Mouse (Mus musculus): ENCODE measurements around the gene Prpf18. TPM values are rescaled to one million over a fixed set of nuclear protein-coding genes. Genes with fewer than 3 reads are reported as not detected.

The Prpf18 gene
- 43.0 and 47.2 TPM in 2 replicates for total RNA-seq (2014; rRNA removed)
- polyA plus RNA-seq (2015; fragmentation: Nextera tagmentation; extraction: Ambion mirVana), result 22.0 and 31.4 TPM in 2 replicates

GRCm38 (mm10) chr2:4651500-4652285 is at the start of gene Prpf18:
Gene Prpf18 (minus strand): TSS chr2:4652113.
- TF ChIP-seq CTCF (IDR thresholded peaks at IDR 0.05; ENCODE audit: low read depth), result peak; percentile 87
- DNase-seq (peak; percentile 94), ATAC-seq (peak; percentile 96)
- Histone ChIP-seq H3K4me3 (ENCODE audit: low read depth, low read length) (peak within 1 kb of the TSS; percentile 94), H3K4me2 (ENCODE audit: low read depth) (peak within 1 kb of the TSS; percentile 59), H3K27me3 (ENCODE audit: insufficient read depth, low read length) (no peaks in the 10 kb centered on the region), H3K9me3 (ENCODE audit: low read length) (no peaks in the 10 kb centered on the region), H3K36me3 (ENCODE audit: insufficient read depth) (no peaks in the 10 kb centered on the region), H3K9ac (peak within 1 kb of the TSS; percentile 82), H3K4me1 (ENCODE audit: insufficient read depth) (peaks cover 5% of the 10 kb centered on the region; the same call in 1 of the 2 replicates), H3K27ac (ENCODE audit: low read depth, low read length) (peak within 1 kb of the TSS; percentile 76)
- WGBS, result 2% methylated on average over 40 of the region's 40 CpGs

GRCm38 (mm10) chr2:4679886-4680285 is 28.0 kb upstream of the Prpf18 start:
- TF ChIP-seq CTCF (IDR thresholded peaks at IDR 0.05; ENCODE audit: low read depth), result no peak

GRCm38 (mm10) chr2:4671636-4672035 is 19.7 kb upstream of the Prpf18 start:
- no peak overlapping the region for H3K9ac ChIP-seq
- no peak overlapping the region for H3K27ac ChIP-seq (ENCODE audit: low read depth, low read length)
- no peaks in the 10 kb centered on the region for H3K9me3 ChIP-seq (ENCODE audit: low read length)
- H3K4me2 ChIP-seq (ENCODE audit: low read depth), result no peak overlapping the region
- no peak for TF ChIP-seq CTCF (IDR thresholded peaks at IDR 0.05; ENCODE audit: low read depth)
- H3K4me1 ChIP-seq (ENCODE audit: insufficient read depth), result no peaks in the 10 kb centered on the region
- H3K36me3 ChIP-seq (ENCODE audit: insufficient read depth), result no peaks in the 10 kb centered on the region
- H3K27me3 ChIP-seq (ENCODE audit: insufficient read depth, low read length), result no peaks in the 10 kb centered on the region
- DNase-seq, result no peak
- 92% methylated on average over 8 of the region's 8 CpGs for WGBS
- ATAC-seq, result no peak
- H3K4me3 ChIP-seq (ENCODE audit: low read depth, low read length), result no peak overlapping the region

More at GRCm38 (mm10) chr2:4679886-4680285, 28.0 kb upstream of the Prpf18 start:
- H3K4me3 ChIP-seq (ENCODE audit: low read depth, low read length), result no peak overlapping the region
- no peak overlapping the region for H3K9ac ChIP-seq
- H3K36me3 ChIP-seq (ENCODE audit: insufficient read depth), result no peaks in the 10 kb centered on the region
- DNase-seq, result no peak
- H3K4me1 ChIP-seq (ENCODE audit: insufficient read depth), result no peaks in the 10 kb centered on the region
- H3K27me3 ChIP-seq (ENCODE audit: insufficient read depth, low read length), result no peaks in the 10 kb centered on the region
- WGBS, result 87% methylated on average over 3 of the region's 3 CpGs
- no peaks in the 10 kb centered on the region for H3K9me3 ChIP-seq (ENCODE audit: low read length)
- no peak for ATAC-seq
- H3K4me2 ChIP-seq (ENCODE audit: low read depth), result no peak overlapping the region
- no peak overlapping the region for H3K27ac ChIP-seq (ENCODE audit: low read depth, low read length)

GRCm38 (mm10) chr2:4669701-4670100 is 17.8 kb upstream of the Prpf18 start:
- WGBS, result 95% methylated on average over 8 of the region's 8 CpGs
- Histone ChIP-seq H3K9me3 (ENCODE audit: low read length) (no peaks in the 10 kb centered on the region), H3K9ac (no peak overlapping the region), H3K27ac (ENCODE audit: low read depth, low read length) (no peak overlapping the region), H3K4me3 (ENCODE audit: low read depth, low read length) (no peak overlapping the region), H3K36me3 (ENCODE audit: insufficient read depth) (no peaks in the 10 kb centered on the region), H3K4me1 (ENCODE audit: insufficient read depth) (no peaks in the 10 kb centered on the region), H3K27me3 (ENCODE audit: insufficient read depth, low read length) (no peaks in the 10 kb centered on the region), H3K4me2 (ENCODE audit: low read depth) (no peak overlapping the region)
- DNase-seq, result no peak
- ATAC-seq, result no peak
- TF ChIP-seq CTCF (IDR thresholded peaks at IDR 0.05; ENCODE audit: low read depth), result no peak

GRCm38 (mm10) chr2:4668626-4669025 is 16.7 kb upstream of the Prpf18 start:
- Histone ChIP-seq H3K4me3 (ENCODE audit: low read depth, low read length) (no peak overlapping the region), H3K4me2 (ENCODE audit: low read depth) (no peak overlapping the region), H3K27ac (ENCODE audit: low read depth, low read length) (no peak overlapping the region), H3K9ac (no peak overlapping the region), H3K4me1 (ENCODE audit: insufficient read depth) (no peaks in the 10 kb centered on the region), H3K36me3 (ENCODE audit: insufficient read depth) (no peaks in the 10 kb centered on the region), H3K9me3 (ENCODE audit: low read length) (no peaks in the 10 kb centered on the region), H3K27me3 (ENCODE audit: insufficient read depth, low read length) (no peaks in the 10 kb centered on the region)
- no peak for TF ChIP-seq CTCF (IDR thresholded peaks at IDR 0.05; ENCODE audit: low read depth)
- ATAC-seq (no peak), DNase-seq (no peak)
- 79% methylated on average over 2 of the region's 2 CpGs for WGBS

GRCm38 (mm10) chr2:4660677-4661076 is 8.8 kb upstream of the Prpf18 start:
- no peak for ATAC-seq
- Histone ChIP-seq H3K27me3 (ENCODE audit: insufficient read depth, low read length) (no peaks in the 10 kb centered on the region), H3K9me3 (ENCODE audit: low read length) (no peaks in the 10 kb centered on the region), H3K4me3 (ENCODE audit: low read depth, low read length) (no peak overlapping the region), H3K9ac (no peak overlapping the region), H3K4me1 (ENCODE audit: insufficient read depth) (no peaks in the 10 kb centered on the region), H3K27ac (ENCODE audit: low read depth, low read length) (no peak overlapping the region), H3K36me3 (ENCODE audit: insufficient read depth) (no peaks in the 10 kb centered on the region), H3K4me2 (ENCODE audit: low read depth) (no peak overlapping the region)
- DNase-seq, result no peak
- no peak for TF ChIP-seq CTCF (IDR thresholded peaks at IDR 0.05; ENCODE audit: low read depth)
- WGBS, result 86% methylated on average over 2 of the region's 2 CpGs

- no peak overlapping the region for H3K9ac ChIP-seq
- H3K36me3 ChIP-seq (ENCODE audit: insufficient read depth), result peaks cover 13% of the 10 kb centered on the region
- ATAC-seq (no peak), DNase-seq (no peak)
- H3K4me3 ChIP-seq (ENCODE audit: low read depth, low read length), result no peak overlapping the region
- H3K27ac ChIP-seq (ENCODE audit: low read depth, low read length), result no peak overlapping the region
- 91% methylated on average over 2 of the region's 2 CpGs for WGBS
- TF ChIP-seq CTCF (IDR thresholded peaks at IDR 0.05; ENCODE audit: low read depth), result no peak
- H3K9me3 ChIP-seq (ENCODE audit: low read length), result no peaks in the 10 kb centered on the region
- no peaks in the 10 kb centered on the region for H3K27me3 ChIP-seq (ENCODE audit: insufficient read depth, low read length)
- H3K4me1 ChIP-seq (ENCODE audit: insufficient read depth), result peaks cover 5% of the 10 kb centered on the region; the same call in 1 of the 2 replicates
- H3K4me2 ChIP-seq (ENCODE audit: low read depth), result no peak overlapping the region
Observed at GRCm38 (mm10) chr2:4649646-4650045, 2.3 kb downstream of the Prpf18 start.
